Mouse (Mus musculus): ENCODE results near the gene Myh14.

GRCm38 (mm10) chr7:44655504-44655903 lies 15.1 kb downstream of the Myh14 start:
- TF ChIP-seq CTCF (IDR thresholded peaks at IDR 0.05; ENCODE audit: control insufficient read depth, insufficient read depth, insufficient read length) (peak; percentile 38), CEBPB (IDR thresholded peaks at IDR 0.05; ENCODE audit: low read depth) (no peak), FOSL1 (IDR thresholded peaks at IDR 0.05; ENCODE audit: insufficient read depth, low read length, poor library complexity, severe bottlenecking) (no peak), MAX (IDR thresholded peaks at IDR 0.05) (no peak), USF1 (IDR thresholded peaks at IDR 0.05; ENCODE audit: low read depth) (no peak)

Data from C2C12 (cell line).